Mouse (Mus musculus): ENCODE data around the gene Ddx23. TPM values are rescaled to one million over a fixed set of nuclear protein-coding genes. Genes with fewer than 3 reads are reported as not detected.

Ddx23 gene
- polyA plus RNA-seq, 1 experiment from 2014 or later = 27.1 TPM

GRCm38 (mm10) chr15:98623361-98623821 is 39.3 kb downstream of the Ddx23 start:
- no peak for DNase-seq (ENCODE audit: low spot score)
- no peaks in the 10 kb centered on the region for H3K36me3 ChIP-seq (ENCODE audit: control insufficient read depth, insufficient read depth, low read length)
- H3K9me3 ChIP-seq (ENCODE audit: control insufficient read depth, low read length) = no peaks in the 10 kb centered on the region
- 51% methylated on average over 5 of the region's 5 CpGs for WGBS
- peaks cover 2% of the 10 kb centered on the region; the same call in 1 of the 2 replicates for H3K4me1 ChIP-seq (replicated peaks; ENCODE audit: control insufficient read depth, insufficient read depth, low read length)
- H3K4me3 ChIP-seq (ENCODE audit: low read depth, low read length) = no peak overlapping the region
- H3K4me2 ChIP-seq (ENCODE audit: low read length) = no peak overlapping the region
- H3K27ac ChIP-seq (ENCODE audit: low read depth) = no peak overlapping the region
- H3K9ac ChIP-seq (ENCODE audit: low read length) = no peak overlapping the region
- H3K27me3 ChIP-seq (replicated peaks; ENCODE audit: control insufficient read depth, insufficient read depth, low read length) = no peaks in the 10 kb centered on the region; the same call in 1 of the 2 replicates
- ATAC-seq (replicated peaks; ENCODE audit: low FRiP score, low TSS enrichment, low read depth) = no peak

DNA sequence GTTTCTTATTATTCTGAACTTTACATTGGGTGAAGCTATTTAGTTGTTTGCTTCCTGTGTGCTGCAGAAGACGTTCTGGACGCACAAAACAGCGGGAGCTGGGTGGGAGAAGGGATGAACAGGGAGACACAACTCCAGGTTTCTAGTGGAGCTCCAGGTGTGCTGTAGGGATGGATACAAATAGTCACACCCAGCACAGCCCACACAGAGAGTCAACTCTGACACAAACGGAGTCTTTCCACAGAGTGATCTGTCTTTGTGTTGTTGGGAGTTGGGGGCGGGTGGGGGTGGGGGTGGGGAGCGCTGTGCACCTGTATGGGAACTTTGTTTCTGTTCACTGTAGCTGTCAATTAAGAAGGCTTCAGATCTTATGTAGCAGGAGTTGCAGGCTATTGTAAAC is 40.0 kb downstream of the Ddx23 start:
- Histone ChIP-seq H3K4me2 (ENCODE audit: low read length) (no peak overlapping the region), H3K27ac (ENCODE audit: low read depth) (no peak overlapping the region), H3K27me3 (replicated peaks; ENCODE audit: control insufficient read depth, insufficient read depth, low read length) (no peaks in the 10 kb centered on the region; the same call in 1 of the 2 replicates), H3K4me3 (ENCODE audit: low read depth, low read length) (no peak overlapping the region), H3K9ac (ENCODE audit: low read length) (no peak overlapping the region), H3K4me1 (replicated peaks; ENCODE audit: control insufficient read depth, insufficient read depth, low read length) (no peaks in the 10 kb centered on the region), H3K36me3 (ENCODE audit: control insufficient read depth, insufficient read depth, low read length) (no peaks in the 10 kb centered on the region), H3K9me3 (ENCODE audit: control insufficient read depth, low read length) (no peaks in the 10 kb centered on the region)
- ATAC-seq (replicated peaks; ENCODE audit: low FRiP score, low TSS enrichment, low read depth) = no peak
- no peak for DNase-seq (ENCODE audit: low spot score)
- WGBS = 21% methylated on average over 6 of the region's 6 CpGs

DNA sequence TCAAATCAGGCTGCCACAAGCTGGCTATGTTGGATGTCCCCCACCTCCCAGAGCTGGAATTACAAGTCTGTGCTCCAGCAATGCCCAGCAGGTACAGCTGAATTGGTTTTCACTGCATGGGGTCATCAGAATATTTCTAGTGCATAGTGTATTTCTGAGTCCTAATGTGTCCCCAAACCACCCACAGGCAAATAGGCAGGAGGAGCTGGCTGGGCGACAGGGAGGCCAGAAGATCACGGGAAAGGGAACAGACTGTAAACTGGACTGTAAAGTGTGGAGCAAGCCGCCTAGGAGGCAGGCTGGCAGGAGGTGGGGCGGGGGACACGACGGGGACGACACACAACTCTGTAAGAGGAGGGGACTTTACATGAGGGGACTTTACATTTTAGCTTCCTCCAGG is 40.5 kb downstream of the Ddx23 start:
- no peak overlapping the region for H3K4me2 ChIP-seq (ENCODE audit: low read length)
- H3K4me1 ChIP-seq (replicated peaks; ENCODE audit: control insufficient read depth, insufficient read depth, low read length) = no peaks in the 10 kb centered on the region
- no peaks in the 10 kb centered on the region for H3K9me3 ChIP-seq (ENCODE audit: control insufficient read depth, low read length)
- no peak overlapping the region for H3K9ac ChIP-seq (ENCODE audit: low read length)
- no peaks in the 10 kb centered on the region; the same call in 1 of the 2 replicates for H3K27me3 ChIP-seq (replicated peaks; ENCODE audit: control insufficient read depth, insufficient read depth, low read length)
- ATAC-seq (replicated peaks; ENCODE audit: low FRiP score, low TSS enrichment, low read depth) = no peak
- no peak for DNase-seq (ENCODE audit: low spot score)
- 9% methylated on average over 7 of the region's 7 CpGs for WGBS
- H3K4me3 ChIP-seq (ENCODE audit: low read depth, low read length) = no peak overlapping the region
- no peaks in the 10 kb centered on the region for H3K36me3 ChIP-seq (ENCODE audit: control insufficient read depth, insufficient read depth, low read length)
- no peak overlapping the region for H3K27ac ChIP-seq (ENCODE audit: low read depth)

GRCm38 (mm10) chr15:98617176-98617537 is 45.5 kb downstream of the Ddx23 start:
- no peak overlapping the region for H3K4me3 ChIP-seq (ENCODE audit: low read depth, low read length)
- 2% methylated on average over 12 of the region's 12 CpGs for WGBS
- DNase-seq (ENCODE audit: low spot score) (peak; percentile 98), ATAC-seq (replicated peaks; ENCODE audit: low FRiP score, low TSS enrichment, low read depth) (peak; percentile 26)
- no peaks in the 10 kb centered on the region; the same call in 1 of the 2 replicates for H3K27me3 ChIP-seq (replicated peaks; ENCODE audit: control insufficient read depth, insufficient read depth, low read length)
- H3K27ac ChIP-seq (ENCODE audit: low read depth) = no peak overlapping the region
- peak overlapping the region; percentile 20 for H3K4me2 ChIP-seq (ENCODE audit: low read length)
- H3K9me3 ChIP-seq (ENCODE audit: control insufficient read depth, low read length) = no peaks in the 10 kb centered on the region
- no peaks in the 10 kb centered on the region for H3K4me1 ChIP-seq (replicated peaks; ENCODE audit: control insufficient read depth, insufficient read depth, low read length)
- no peaks in the 10 kb centered on the region for H3K36me3 ChIP-seq (ENCODE audit: control insufficient read depth, insufficient read depth, low read length)
- H3K9ac ChIP-seq (ENCODE audit: low read length) = no peak overlapping the region

- peak overlapping the region; percentile 20 for H3K4me2 ChIP-seq (ENCODE audit: low read length)
- no peak overlapping the region for H3K9ac ChIP-seq (ENCODE audit: low read length)
- no peaks in the 10 kb centered on the region for H3K4me1 ChIP-seq (replicated peaks; ENCODE audit: control insufficient read depth, insufficient read depth, low read length)
- WGBS = 32% methylated on average over 20 of the region's 20 CpGs
- H3K4me3 ChIP-seq (ENCODE audit: low read depth, low read length) = no peak overlapping the region
- peak; percentile 80 for ATAC-seq (replicated peaks; ENCODE audit: low FRiP score, low TSS enrichment, low read depth)
- peak; percentile 61 for DNase-seq (ENCODE audit: low spot score)
- no peaks in the 10 kb centered on the region for H3K36me3 ChIP-seq (ENCODE audit: control insufficient read depth, insufficient read depth, low read length)
- H3K27me3 ChIP-seq (replicated peaks; ENCODE audit: control insufficient read depth, insufficient read depth, low read length) = no peaks in the 10 kb centered on the region; the same call in 1 of the 2 replicates
- peak overlapping the region; percentile 39; the same call in 1 of the 2 replicates for H3K27ac ChIP-seq (ENCODE audit: low read depth)
- no peaks in the 10 kb centered on the region for H3K9me3 ChIP-seq (ENCODE audit: control insufficient read depth, low read length)
These were observed 46.1 kb downstream of the Ddx23 start for GRCm38 (mm10) chr15:98616362-98617175.

DNA sequence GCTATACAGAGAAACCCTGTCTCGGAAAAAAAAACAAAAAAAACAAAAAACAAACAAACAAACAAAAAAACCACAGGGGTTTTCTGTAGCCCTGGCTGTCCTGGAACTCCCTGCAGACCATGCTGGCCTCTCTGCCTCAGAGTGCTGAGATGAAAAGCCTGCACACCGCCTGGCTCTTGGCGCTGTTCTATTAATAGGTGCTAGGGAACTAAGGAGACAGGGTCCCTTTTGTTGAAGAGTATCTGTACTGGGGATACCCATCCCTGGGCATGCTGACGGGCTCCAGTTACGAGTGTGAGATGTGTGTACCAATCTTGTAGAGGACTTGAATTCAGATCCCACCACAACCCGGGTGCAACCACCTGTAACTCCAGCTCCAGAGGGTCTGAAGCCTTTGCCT is 46.9 kb downstream of the Ddx23 start:
- no peak overlapping the region for H3K9ac ChIP-seq (ENCODE audit: low read length)
- DNase-seq (ENCODE audit: low spot score) (no peak), ATAC-seq (replicated peaks; ENCODE audit: low FRiP score, low TSS enrichment, low read depth) (no peak)
- H3K27me3 ChIP-seq (replicated peaks; ENCODE audit: control insufficient read depth, insufficient read depth, low read length) = no peaks in the 10 kb centered on the region; the same call in 1 of the 2 replicates
- H3K9me3 ChIP-seq (ENCODE audit: control insufficient read depth, low read length) = no peaks in the 10 kb centered on the region
- no peak overlapping the region for H3K4me3 ChIP-seq (ENCODE audit: low read depth, low read length)
- H3K27ac ChIP-seq (ENCODE audit: low read depth) = no peak overlapping the region
- no peak overlapping the region for H3K4me2 ChIP-seq (ENCODE audit: low read length)
- no peaks in the 10 kb centered on the region for H3K36me3 ChIP-seq (ENCODE audit: control insufficient read depth, insufficient read depth, low read length)
- no peaks in the 10 kb centered on the region for H3K4me1 ChIP-seq (replicated peaks; ENCODE audit: control insufficient read depth, insufficient read depth, low read length)
- WGBS = 71% methylated on average over 6 of the region's 6 CpGs

GRCm38 (mm10) chr15:98614971-98615370 is 47.7 kb downstream of the Ddx23 start:
- DNase-seq (ENCODE audit: low spot score) (no peak), ATAC-seq (replicated peaks; ENCODE audit: low FRiP score, low TSS enrichment, low read depth) (no peak)
- no peak overlapping the region; the same call in 1 of the 2 replicates for H3K27ac ChIP-seq (ENCODE audit: low read depth)
- H3K9ac ChIP-seq (ENCODE audit: low read length) = no peak overlapping the region
- H3K4me3 ChIP-seq (ENCODE audit: low read depth, low read length) = no peak overlapping the region
- no peak overlapping the region for H3K4me2 ChIP-seq (ENCODE audit: low read length)
- no peaks in the 10 kb centered on the region for H3K36me3 ChIP-seq (ENCODE audit: control insufficient read depth, insufficient read depth, low read length)
- no peaks in the 10 kb centered on the region for H3K9me3 ChIP-seq (ENCODE audit: control insufficient read depth, low read length)
- H3K4me1 ChIP-seq (replicated peaks; ENCODE audit: control insufficient read depth, insufficient read depth, low read length) = no peaks in the 10 kb centered on the region
- 53% methylated on average over 6 of the region's 6 CpGs for WGBS
- H3K27me3 ChIP-seq (replicated peaks; ENCODE audit: control insufficient read depth, insufficient read depth, low read length) = no peaks in the 10 kb centered on the region; the same call in 1 of the 2 replicates

GRCm38 (mm10) chr15:98614551-98614950 is 48.1 kb downstream of the Ddx23 start:
- Histone ChIP-seq H3K9ac (ENCODE audit: low read length) (no peak overlapping the region), H3K4me1 (replicated peaks; ENCODE audit: control insufficient read depth, insufficient read depth, low read length) (no peaks in the 10 kb centered on the region), H3K9me3 (ENCODE audit: control insufficient read depth, low read length) (no peaks in the 10 kb centered on the region), H3K4me3 (ENCODE audit: low read depth, low read length) (no peak overlapping the region), H3K4me2 (ENCODE audit: low read length) (no peak overlapping the region), H3K27ac (ENCODE audit: low read depth) (no peak overlapping the region), H3K36me3 (ENCODE audit: control insufficient read depth, insufficient read depth, low read length) (no peaks in the 10 kb centered on the region), H3K27me3 (replicated peaks; ENCODE audit: control insufficient read depth, insufficient read depth, low read length) (no peaks in the 10 kb centered on the region; the same call in 1 of the 2 replicates)
- DNase-seq (ENCODE audit: low spot score) (no peak), ATAC-seq (replicated peaks; ENCODE audit: low FRiP score, low TSS enrichment, low read depth) (no peak)
- 51% methylated on average over 9 of the region's 9 CpGs for WGBS

- no peaks in the 10 kb centered on the region for H3K9me3 ChIP-seq (ENCODE audit: control insufficient read depth, low read length)
- H3K27ac ChIP-seq (ENCODE audit: low read depth) = no peak overlapping the region
- H3K27me3 ChIP-seq (replicated peaks; ENCODE audit: control insufficient read depth, insufficient read depth, low read length) = no peaks in the 10 kb centered on the region
- no peak overlapping the region for H3K4me2 ChIP-seq (ENCODE audit: low read length)
- WGBS = 94% methylated on average over 3 of the region's 3 CpGs
- no peak overlapping the region for H3K9ac ChIP-seq (ENCODE audit: low read length)
- ATAC-seq (replicated peaks; ENCODE audit: low FRiP score, low TSS enrichment, low read depth) (no peak), DNase-seq (ENCODE audit: low spot score) (no peak)
- no peaks in the 10 kb centered on the region for H3K36me3 ChIP-seq (ENCODE audit: control insufficient read depth, insufficient read depth, low read length)
- H3K4me1 ChIP-seq (replicated peaks; ENCODE audit: control insufficient read depth, insufficient read depth, low read length) = peaks cover 12% of the 10 kb centered on the region
- no peak overlapping the region for H3K4me3 ChIP-seq (ENCODE audit: low read depth, low read length)
These were observed 50.5 kb downstream of the Ddx23 start for GRCm38 (mm10) chr15:98612229-98612628.
